Mouse (Mus musculus): ENCODE data around the gene Zfp865. TPM values are rescaled to one million over a fixed set of nuclear protein-coding genes. Genes with fewer than 3 reads are reported as not detected.
A peak's percentile ranks its signal among the peaks of the same experiment; 100 is the strongest.

Zfp865 gene
- polyA plus RNA-seq, 1 experiment from 2014 or later = 7.6 TPM

DNA sequence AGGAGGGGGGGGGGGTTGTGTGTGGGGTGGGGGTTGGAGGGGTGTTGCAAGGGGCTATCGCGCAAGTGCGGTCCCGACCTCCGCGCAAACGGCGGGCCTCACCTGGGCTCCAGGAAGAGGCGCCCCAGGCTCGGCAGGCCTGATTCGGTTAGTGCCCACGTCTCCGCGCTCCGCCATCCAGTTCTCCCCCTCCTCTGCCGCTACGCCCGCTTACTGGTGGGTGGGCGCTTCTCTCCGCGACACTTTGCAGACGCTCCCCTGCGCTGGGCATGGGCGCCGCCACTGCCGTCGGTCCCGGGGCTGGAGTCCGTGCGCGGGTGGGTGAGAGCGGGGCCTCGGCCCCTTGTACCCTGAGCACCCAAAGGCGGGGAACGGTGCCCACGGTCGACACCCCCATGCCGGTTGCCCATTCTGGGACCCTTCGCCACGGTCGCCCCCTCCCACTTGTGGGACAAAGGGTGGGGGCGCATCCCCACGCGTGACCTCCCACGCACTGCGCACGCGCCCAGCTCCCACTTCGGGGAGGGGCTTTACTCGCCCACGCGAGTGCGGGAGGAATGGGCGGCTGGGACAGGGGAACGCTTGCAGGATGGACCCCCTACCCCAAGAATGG is 36.6 kb downstream of the Zfp865 start:
- Histone ChIP-seq H3K9me3 (replicated peaks) (no peaks in the 10 kb centered on the region), H3K36me3 (no peaks in the 10 kb centered on the region), H3K4me3 (replicated peaks) (peak overlapping the region; percentile 61), H3K4me2 (peak overlapping the region; percentile 88), H3K9ac (peak overlapping the region; percentile 64), H3K27me3 (peaks cover 63% of the 10 kb centered on the region), H3K4me1 (peaks cover 72% of the 10 kb centered on the region), H3K27ac (peak overlapping the region; percentile 56)
- ATAC-seq (replicated peaks; ENCODE audit: low FRiP score) = no peak
- 1% methylated on average over 49 of the region's 55 CpGs for whole genome bisulfite sequencing

DNA sequence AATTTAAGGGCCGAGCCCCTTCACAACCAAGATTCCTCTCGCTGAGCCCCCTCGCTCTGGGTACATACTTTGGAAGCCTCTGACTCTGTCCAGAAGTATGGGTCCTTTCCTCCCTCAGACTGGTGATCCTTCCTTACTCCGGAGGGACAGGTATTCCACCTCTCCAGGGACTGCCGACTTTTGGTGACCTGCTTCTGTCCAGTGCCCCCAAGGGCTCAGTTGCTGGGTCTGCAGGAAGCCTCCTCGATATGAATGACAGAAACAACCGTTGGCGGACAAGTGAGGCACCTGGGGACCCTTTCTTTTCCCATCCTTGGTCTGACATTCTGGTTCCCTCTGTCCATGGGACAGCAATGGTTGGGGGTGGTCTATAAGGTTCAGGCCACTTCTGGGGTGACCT is 37.2 kb downstream of the Zfp865 start:
- Histone ChIP-seq H3K4me2 (peak overlapping the region; percentile 88), H3K9ac (peak overlapping the region; percentile 64), H3K27ac (peak overlapping the region; percentile 56; the same call in 1 of the 2 replicates), H3K27me3 (peaks cover 58% of the 10 kb centered on the region), H3K9me3 (replicated peaks) (no peaks in the 10 kb centered on the region), H3K4me1 (peaks cover 66% of the 10 kb centered on the region), H3K4me3 (replicated peaks) (peak overlapping the region; percentile 61), H3K36me3 (no peaks in the 10 kb centered on the region)
- WGBS = 28% methylated on average over 8 of the region's 8 CpGs
- no peak for ATAC-seq (replicated peaks; ENCODE audit: low FRiP score)

DNA sequence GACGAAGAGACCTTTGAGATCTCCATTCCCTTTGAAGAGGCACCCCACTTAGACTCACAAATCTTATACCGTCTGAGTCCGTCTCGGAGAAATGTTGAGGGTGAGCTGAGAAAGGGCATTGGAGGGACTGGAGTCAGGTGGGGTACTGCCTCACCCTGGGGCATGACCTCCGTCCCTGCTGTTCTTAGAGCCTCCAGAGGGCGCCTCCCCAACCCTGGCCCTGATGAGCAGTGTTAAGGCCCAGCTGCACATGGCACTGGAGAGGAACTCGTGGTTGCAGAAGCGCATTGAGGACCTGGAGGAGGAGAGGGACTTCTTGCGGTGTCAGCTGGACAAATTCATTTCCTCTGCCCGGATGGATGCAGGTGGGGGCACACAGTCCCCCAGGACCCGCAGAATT is 37.6 kb downstream of the Zfp865 start:
- H3K27me3 ChIP-seq = peaks cover 54% of the 10 kb centered on the region
- H3K9me3 ChIP-seq (replicated peaks) = no peaks in the 10 kb centered on the region
- peak overlapping the region; percentile 61 for H3K4me3 ChIP-seq (replicated peaks)
- no peak overlapping the region for H3K9ac ChIP-seq
- H3K4me2 ChIP-seq = peak overlapping the region; percentile 88
- 27% methylated on average over 11 of the region's 11 CpGs for WGBS
- no peaks in the 10 kb centered on the region for H3K36me3 ChIP-seq
- H3K4me1 ChIP-seq = peaks cover 62% of the 10 kb centered on the region
- H3K27ac ChIP-seq = 0 out of 2 replicates have a peak overlapping the region, but pooled peaks have one; percentile 56
- no peak for ATAC-seq (replicated peaks; ENCODE audit: low FRiP score)

DNA sequence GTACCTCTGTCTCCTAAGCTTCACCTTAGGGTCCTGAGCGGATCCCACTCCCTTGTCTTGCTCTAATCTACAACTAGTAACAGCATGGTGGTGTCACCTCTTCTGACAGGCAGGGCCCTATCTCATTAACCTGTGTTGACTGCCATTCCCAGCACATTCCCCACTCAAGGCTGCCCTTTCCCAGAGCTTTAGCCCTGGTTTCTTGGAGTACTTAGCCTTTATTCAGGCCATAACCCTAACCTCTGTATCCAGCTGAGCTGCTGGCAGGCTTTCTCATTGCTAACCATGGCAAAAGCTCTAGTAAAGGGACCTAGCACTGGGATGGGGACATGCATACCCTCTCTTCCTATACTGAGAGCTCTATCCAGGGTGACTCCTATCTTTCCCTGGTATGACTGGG is 38.5 kb downstream of the Zfp865 start:
- Histone ChIP-seq H3K4me2 (no peak overlapping the region), H3K27ac (no peak overlapping the region), H3K27me3 (peaks cover 46% of the 10 kb centered on the region), H3K4me1 (peaks cover 59% of the 10 kb centered on the region), H3K9ac (no peak overlapping the region), H3K36me3 (no peaks in the 10 kb centered on the region), H3K9me3 (replicated peaks) (no peaks in the 10 kb centered on the region), H3K4me3 (replicated peaks) (no peak overlapping the region)
- 88% methylated on average over 1 of the region's 1 CpGs for WGBS
- ATAC-seq (replicated peaks; ENCODE audit: low FRiP score) = no peak

DNA sequence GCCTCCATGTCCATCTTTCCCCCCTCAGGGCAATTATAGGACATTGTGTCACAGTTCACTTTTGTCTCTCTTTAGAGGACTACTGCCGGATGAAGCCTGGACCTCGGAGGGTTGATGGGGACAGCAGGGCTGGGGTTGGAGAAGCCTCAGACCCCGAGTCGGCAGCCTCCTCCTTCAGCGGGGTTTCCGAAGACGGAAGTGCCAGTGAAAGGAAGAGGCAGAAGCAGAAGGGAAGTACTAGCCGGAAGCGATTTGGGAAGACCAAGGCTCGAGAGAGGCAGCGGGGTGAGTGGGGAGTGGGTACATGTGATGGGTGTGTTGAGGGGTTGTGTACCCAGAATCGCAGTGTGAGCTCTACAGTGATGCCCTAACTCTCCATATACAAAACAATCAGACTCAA is 39.2 kb downstream of the Zfp865 start:
- H3K27ac ChIP-seq = peak overlapping the region; percentile 100
- WGBS = 94% methylated on average over 12 of the region's 12 CpGs
- 0 out of 2 replicates have a peak overlapping the region, but pooled peaks have one; percentile 78 for H3K4me3 ChIP-seq (replicated peaks)

DNA sequence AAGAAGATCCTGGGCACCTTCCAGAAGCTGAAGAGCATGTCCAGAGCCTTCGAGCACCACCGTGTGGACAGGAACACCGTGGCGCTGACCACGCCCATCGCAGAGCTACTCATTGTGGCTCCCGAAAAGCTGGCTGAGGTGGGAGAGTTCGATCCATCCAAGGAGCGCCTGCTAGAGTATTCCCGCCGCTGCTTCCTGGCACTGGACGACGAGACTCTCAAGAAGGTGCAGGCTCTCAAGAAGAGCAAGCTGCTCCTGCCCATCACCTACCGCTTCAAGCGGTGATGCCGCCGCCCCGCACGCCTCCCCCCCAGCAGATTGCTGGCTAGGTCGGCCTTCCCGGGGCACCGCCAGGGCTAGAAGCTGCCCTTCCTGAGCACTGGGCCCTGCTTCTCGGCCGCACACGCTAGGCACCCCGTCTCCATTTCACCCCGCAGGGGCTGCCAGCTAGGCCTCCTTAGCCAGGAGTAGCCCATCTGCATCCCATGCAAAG is 40.1 kb downstream of the Zfp865 start:
- H3K4me2 ChIP-seq = peak overlapping the region; percentile 92
- ATAC-seq (replicated peaks; ENCODE audit: low FRiP score) = peak; percentile 22
- peaks cover 61% of the 10 kb centered on the region for H3K4me1 ChIP-seq
- peak overlapping the region; percentile 100 for H3K27ac ChIP-seq
- 2% methylated on average over 27 of the region's 27 CpGs for WGBS
- H3K27me3 ChIP-seq = peaks cover 29% of the 10 kb centered on the region
- peak overlapping the region; percentile 96 for H3K9ac ChIP-seq
- H3K9me3 ChIP-seq (replicated peaks) = no peaks in the 10 kb centered on the region
- peaks cover 2% of the 10 kb centered on the region for H3K36me3 ChIP-seq
- peak overlapping the region; percentile 78 for H3K4me3 ChIP-seq (replicated peaks)

More for the DNA sequence above, 39.2 kb downstream of the Zfp865 start:
- no peak overlapping the region for H3K9ac ChIP-seq
- no peak overlapping the region for H3K4me2 ChIP-seq
- H3K9me3 ChIP-seq (replicated peaks) = no peaks in the 10 kb centered on the region
- peaks cover 59% of the 10 kb centered on the region for H3K4me1 ChIP-seq
- H3K27me3 ChIP-seq = peaks cover 38% of the 10 kb centered on the region
- H3K36me3 ChIP-seq = no peaks in the 10 kb centered on the region; the same call in 1 of the 2 replicates
- ATAC-seq (replicated peaks; ENCODE audit: low FRiP score) = no peak

DNA sequence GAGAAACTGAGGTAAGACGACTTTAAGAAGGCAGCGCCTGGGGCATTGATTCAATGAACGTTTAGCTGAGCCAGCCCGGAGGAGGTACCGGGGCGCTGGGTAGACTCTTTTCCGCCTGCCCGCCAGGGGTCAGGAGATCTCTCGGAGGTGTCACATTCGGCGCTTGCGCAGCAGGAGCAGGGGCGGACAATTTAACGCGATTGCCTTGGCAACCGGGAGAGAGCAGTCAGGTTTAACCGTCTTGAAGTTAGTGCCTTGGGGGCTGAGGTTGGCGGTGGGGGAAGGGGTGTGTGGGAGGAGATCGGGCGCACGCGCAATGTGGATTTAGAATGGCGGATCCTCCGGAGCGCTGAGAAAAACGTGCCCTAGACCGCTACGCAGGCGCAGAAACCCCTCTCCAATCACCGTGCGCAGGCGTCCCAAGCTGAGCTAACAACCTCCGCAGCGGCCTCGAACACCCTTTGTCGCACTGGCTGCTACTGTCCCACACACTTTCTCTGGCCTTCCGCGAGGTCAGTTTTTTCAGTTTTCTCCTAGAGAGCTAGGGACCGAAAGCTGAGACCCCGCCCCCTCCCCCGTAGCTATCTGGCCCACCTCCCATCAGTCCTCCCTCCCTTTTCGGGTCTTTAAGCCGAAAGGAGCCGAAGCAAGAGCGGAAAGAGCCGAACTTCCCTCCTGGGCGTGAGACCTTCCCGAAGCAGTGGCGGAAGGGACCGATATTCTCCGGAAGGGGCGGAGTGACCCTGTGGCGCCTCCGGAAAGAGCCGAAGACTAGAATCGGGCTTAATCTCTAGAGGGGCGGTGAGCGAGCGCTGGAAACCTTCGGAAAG is 41.0 kb downstream of the Zfp865 start:
- WGBS = under 1% methylated on average over 60 of the region's 60 CpGs
- no peaks in the 10 kb centered on the region for H3K9me3 ChIP-seq (replicated peaks)
- H3K9ac ChIP-seq = peak overlapping the region; percentile 96
- H3K27ac ChIP-seq = peak overlapping the region; percentile 100
- H3K27me3 ChIP-seq = peaks cover 20% of the 10 kb centered on the region
- peak overlapping the region; percentile 92 for H3K4me2 ChIP-seq
- peak overlapping the region; percentile 78 for H3K4me3 ChIP-seq (replicated peaks)
- peak; percentile 91 for ATAC-seq (replicated peaks; ENCODE audit: low FRiP score)
- H3K36me3 ChIP-seq = peaks cover 10% of the 10 kb centered on the region
- peaks cover 67% of the 10 kb centered on the region for H3K4me1 ChIP-seq

DNA sequence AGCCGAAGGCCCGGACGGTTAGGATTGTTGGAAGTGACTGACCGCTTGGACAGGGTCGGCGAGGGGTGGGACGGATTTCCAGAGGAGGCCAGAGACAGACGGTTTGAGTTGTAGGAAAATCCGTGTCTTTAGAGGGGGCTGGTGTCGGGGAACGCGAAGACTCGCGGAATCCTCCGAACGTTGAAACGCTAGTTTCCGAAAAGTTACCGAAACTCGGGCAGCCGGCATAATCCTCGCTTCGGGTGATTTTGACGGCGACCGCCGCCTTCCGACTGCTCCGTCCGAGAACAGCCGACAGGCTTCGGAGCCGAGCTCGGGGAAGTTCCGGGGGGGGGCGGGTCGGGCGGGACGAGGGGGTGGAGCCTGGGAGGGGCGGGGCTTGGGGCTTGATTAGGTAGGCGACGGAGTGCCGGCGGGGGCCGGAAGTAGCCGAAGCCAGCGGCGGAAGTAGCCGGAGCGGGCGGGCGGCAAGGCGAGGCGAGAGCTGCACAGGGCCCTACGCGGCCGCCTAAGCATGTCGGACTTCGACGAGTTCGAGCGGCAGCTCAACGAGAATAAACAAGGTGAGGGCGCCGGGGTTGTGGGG is 41.7 kb downstream of the Zfp865 start, which contains the start of gene U2af2:
Gene U2af2 (plus strand): TSS at position 370 of the 586 bp plus-strand sequence.
- H3K27ac ChIP-seq = peak within 1 kb of the TSS; percentile 100
- H3K4me3 ChIP-seq (replicated peaks) = peak within 1 kb of the TSS; percentile 78
- H3K36me3 ChIP-seq = peaks cover 18% of the 10 kb centered on the region
- H3K4me1 ChIP-seq = peaks cover 63% of the 10 kb centered on the region
- peaks cover 16% of the 10 kb centered on the region for H3K27me3 ChIP-seq
- H3K9me3 ChIP-seq (replicated peaks) = no peaks in the 10 kb centered on the region
- peak; percentile 85 for ATAC-seq (replicated peaks; ENCODE audit: low FRiP score)
- H3K4me2 ChIP-seq = peak within 1 kb of the TSS; percentile 92
- H3K9ac ChIP-seq = peak within 1 kb of the TSS; percentile 96
- WGBS = under 1% methylated on average over 64 of the region's 65 CpGs

DNA sequence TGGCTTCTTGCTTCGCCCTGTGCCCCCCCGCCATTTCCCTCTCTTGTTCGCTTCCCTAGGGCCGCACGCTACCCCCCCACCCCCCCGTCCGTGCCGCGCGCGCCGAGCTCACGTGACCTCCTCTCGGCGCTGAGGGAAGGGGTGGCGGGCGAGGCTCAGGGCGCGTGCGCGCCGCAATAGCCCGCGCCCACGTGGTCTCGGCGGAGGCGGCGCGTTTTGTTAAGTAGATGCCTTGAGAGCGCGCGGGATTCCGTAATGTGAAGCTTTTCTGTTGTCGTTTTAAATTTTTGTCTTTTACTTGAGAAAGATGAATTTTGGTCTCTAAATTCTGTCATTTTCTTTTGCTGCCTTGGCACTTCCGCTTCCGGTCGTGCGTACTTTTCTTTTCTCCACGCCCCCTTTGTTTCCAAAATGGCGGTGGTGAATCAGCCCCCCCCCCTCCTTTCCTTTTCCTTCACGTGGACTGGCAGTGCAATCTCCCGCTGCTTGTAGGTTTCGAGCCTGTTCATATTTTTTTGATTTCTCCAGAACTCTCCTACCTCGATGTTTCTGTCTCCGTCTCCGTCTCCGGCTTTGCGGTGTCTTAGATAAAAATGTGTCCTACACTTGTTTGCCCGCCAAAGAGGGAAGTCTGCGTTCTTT is 42.3 kb downstream of the Zfp865 start:
- 0% methylated on average over 47 of the region's 51 CpGs for WGBS
- peak overlapping the region; percentile 100 for H3K27ac ChIP-seq

DNA sequence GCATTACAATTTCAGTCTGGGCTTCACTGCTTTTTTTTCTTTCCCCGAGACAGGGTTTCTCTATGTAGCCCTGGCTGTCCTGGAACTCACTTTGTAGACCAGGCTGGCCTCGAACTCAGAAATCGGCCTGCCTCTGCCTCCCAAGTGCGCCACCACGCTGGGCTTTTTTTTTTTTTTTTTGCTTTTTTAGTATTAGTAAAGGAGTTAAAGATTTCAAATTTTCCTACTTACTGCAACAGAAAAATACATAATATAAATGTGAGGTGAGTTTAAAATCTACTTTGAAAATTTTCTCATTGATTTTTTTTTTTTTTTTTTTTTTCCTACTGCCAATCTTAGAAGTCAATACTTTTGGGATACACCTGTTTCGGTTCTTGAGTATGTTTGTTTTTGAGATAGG is 44.7 kb downstream of the Zfp865 start:
- Histone ChIP-seq H3K9ac (no peak overlapping the region), H3K4me3 (replicated peaks) (peak overlapping the region; percentile 78; the same call in 1 of the 2 replicates), H3K36me3 (peaks cover 48% of the 10 kb centered on the region), H3K4me1 (peaks cover 41% of the 10 kb centered on the region), H3K27me3 (no peaks in the 10 kb centered on the region), H3K27ac (no peak overlapping the region), H3K9me3 (replicated peaks) (no peaks in the 10 kb centered on the region), H3K4me2 (peak overlapping the region; percentile 92; the same call in 1 of the 2 replicates)
- WGBS = 93% methylated on average over 6 of the region's 6 CpGs
- no peak for ATAC-seq (replicated peaks; ENCODE audit: low FRiP score)

More for the DNA sequence above, 42.3 kb downstream of the Zfp865 start:
- Histone ChIP-seq H3K4me1 (peaks cover 57% of the 10 kb centered on the region), H3K4me2 (peak overlapping the region; percentile 92), H3K4me3 (replicated peaks) (peak overlapping the region; percentile 78), H3K9me3 (replicated peaks) (no peaks in the 10 kb centered on the region), H3K27me3 (peaks cover 10% of the 10 kb centered on the region), H3K9ac (peak overlapping the region; percentile 96), H3K36me3 (peaks cover 24% of the 10 kb centered on the region)
- peak; percentile 47 for ATAC-seq (replicated peaks; ENCODE audit: low FRiP score)

DNA sequence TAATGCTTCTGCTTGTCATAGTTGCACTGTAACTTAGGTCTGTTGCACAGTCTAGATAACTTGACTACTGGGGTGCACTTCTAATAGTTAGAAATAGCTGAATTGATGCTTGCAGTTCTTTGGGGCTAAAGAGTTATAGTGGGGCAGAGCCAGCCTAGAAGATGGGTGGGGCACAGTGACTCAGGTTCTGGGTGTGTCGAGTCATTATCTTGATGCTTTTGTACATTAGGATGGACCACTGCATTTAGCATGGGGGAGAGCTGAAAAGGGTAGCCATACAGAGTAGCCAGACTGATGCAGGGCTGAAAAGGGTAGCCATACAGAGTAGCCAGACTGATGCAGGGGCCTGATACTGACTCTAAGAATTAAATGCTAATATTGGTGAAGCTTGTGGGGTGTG is 53.4 kb downstream of the Zfp865 start:
- Histone ChIP-seq H3K9ac (no peak overlapping the region), H3K27ac (no peak overlapping the region), H3K4me3 (replicated peaks) (no peak overlapping the region), H3K27me3 (no peaks in the 10 kb centered on the region), H3K4me1 (no peaks in the 10 kb centered on the region), H3K4me2 (no peak overlapping the region), H3K9me3 (replicated peaks) (no peaks in the 10 kb centered on the region), H3K36me3 (peaks cover 99% of the 10 kb centered on the region)
- no peak for ATAC-seq (replicated peaks; ENCODE audit: low FRiP score)
- WGBS = 76% methylated on average over 1 of the region's 1 CpGs
